Mouse (Mus musculus) R1 (cell line): ENCODE measurements around the gene Clstn2.

ENCODE experiments used
- DNase-seq: peaks from one replicate; pipeline ENCODE4 v3.0.0-alpha.2; 2018; ENCODE audit warnings: low read depth, low spot score

Gene Clstn2

DNA sequence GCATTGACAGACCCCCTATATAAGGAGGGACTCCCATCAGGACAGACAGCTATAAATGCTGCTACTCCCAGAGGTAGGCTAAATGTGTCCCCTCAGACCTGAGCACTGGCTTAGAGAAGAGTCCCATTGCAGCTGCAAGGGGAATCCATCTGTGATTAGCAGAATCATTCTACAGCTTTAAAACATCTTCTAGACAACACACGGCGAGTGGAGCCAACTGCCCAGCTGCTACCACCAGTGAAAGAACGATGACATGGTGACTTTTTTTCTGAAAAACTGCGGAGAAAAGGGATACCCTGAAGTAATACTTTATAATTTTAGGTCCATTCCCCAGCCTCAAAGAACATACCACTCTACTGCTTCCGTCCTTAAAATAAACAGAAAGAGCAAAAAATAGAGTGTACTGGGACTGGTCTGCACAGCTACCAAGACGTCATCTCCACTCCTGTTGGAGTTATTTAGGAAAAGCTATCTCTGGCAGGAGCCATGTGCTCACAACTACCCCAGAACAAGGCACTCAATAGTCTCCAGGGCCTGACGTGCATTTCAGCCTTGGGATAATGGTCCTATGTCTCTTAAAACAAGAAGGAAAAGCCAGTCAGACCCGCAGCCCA lies 79.1 kb downstream of the Clstn2 start:
- no peak for DNase-seq

DNA sequence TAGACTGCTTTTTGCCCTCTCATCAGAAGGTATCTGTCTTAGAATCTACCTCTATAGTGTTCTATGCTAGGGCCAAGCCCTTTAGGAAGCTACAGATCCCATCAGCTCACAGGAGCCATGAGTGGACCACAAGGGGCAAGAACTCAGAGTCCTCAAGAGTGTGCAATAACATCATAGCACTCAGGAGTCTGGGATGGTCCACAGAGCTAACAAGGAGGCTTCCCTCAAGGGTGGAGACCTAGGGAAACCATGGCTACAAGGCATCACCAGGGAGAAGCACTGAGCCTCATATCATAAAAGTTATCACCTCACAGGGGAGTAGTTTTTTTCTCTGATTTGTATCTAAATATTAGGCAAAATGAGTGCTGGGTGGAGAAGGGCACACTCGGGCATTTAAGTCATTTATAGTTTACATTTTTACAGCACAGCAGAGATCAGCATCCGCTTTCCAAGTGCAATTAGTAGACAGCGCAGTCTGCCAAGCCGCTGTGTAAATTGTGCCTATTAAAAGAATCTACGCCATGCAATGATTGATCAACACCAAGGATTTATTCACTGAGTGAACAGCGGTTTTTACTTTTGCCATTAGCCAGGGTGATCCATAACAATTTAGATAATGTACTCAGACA lies 82.5 kb downstream of the Clstn2 start:
- no peak for DNase-seq

DNA sequence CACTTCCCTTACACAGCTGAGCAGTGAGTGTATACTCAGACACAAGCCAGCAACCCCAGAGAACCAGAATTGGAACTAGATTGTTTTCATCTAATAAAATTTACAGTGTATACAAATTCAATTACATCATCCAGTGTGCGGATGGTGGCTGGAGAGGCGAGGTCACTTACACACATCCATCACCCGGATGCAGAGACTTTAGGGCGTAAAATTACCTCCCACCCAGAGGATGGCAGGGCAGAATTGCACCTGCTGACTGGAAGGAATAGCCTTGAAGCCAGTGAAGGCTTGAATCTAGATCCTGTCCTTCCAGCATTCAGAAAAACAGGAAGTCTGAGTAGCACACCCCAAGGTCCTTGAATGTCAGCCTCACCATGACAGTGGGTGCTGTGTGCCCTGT lies 113.7 kb downstream of the Clstn2 start:
- no peak for DNase-seq

DNA sequence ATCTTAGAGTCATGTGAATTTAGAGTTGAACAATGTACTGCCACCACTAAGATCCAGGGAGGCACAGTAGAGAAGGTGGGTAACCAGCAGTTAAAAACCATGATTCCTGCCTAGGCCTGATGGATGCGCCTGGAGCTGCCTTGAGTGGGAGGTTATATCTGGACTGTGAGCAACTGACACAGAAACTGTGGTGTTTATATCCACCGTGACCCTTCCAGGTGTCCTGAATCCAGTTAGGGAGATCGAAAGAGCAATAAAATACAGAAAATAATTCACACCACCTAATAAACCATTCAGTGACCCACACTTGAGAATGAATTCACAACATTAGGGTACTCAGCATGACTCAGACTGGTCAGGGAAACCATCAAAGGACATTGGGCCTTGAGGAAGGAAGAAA lies 141.6 kb downstream of the Clstn2 start:
- DNase-seq, result no peak

DNA sequence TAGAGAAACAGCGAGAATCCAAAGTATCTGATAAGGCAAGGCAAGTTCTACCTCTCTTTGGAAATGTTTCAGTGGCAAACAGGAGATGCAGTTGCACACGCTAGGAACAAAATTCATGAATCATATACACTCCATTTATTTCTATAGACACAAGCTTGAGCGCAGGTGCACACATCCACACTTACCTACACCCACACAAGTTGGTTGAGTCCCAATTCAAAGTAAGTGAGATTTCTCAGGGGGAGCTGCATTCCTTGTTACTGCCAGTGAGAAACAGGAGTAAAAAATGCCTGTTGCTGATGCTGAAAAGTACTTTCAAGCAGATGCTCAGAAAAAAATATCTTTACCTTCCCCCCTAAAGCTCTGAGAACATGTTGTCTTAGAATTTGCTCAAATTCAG lies 149.6 kb downstream of the Clstn2 start:
- no peak for DNase-seq

DNA sequence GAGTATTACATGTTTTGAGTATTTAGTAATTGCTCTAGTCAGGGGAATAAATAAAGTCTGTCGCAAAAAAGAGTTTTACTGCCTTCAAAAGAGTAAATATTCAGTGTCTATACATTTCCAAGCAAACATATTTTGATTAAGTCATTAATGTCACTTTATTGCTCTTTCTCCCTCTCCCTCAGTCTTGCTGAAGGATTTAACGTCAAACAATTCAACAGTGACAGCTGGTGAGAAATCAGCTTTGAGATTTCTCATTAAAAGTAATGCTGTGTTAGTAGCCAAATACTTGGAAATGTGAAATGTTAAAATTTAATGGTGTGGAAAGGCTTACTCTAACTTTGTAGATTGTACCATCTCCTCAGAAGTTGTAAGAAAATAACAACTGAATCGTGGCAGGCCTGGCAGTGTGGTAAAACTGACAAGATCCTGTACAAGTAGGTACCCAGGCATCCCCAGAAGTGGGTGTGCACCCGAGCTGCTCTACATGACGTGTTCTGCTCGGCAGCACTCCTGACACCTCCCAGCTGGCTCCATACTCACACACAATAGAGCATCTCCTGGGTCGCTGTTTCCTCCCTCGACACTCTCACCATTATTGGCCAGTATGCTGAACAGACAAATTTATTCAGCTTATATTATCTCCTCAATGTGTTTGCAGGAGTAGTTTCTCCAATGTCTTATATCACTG lies 165.8 kb downstream of the Clstn2 start:
- DNase-seq, result peak; percentile 4

DNA sequence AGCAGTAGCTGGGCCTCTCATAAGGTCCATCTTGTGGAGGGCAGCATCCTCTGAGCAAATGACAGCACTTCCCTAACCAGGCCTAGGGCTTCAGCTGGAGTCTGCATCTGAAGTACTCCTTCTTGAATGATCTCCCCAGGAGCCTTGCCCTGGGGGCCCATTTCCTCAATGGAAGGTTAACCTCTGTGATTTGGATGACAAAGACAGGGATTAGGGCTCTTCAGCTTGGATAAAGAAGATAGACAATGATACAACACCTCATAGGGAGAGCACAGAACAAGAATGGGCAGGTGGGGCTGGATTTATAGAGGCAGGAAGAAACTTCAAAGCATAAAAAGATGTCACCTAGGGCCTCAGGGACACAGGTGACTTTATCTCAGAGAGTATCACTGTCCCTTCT lies 180.1 kb downstream of the Clstn2 start:
- peak; percentile 86 for DNase-seq

DNA sequence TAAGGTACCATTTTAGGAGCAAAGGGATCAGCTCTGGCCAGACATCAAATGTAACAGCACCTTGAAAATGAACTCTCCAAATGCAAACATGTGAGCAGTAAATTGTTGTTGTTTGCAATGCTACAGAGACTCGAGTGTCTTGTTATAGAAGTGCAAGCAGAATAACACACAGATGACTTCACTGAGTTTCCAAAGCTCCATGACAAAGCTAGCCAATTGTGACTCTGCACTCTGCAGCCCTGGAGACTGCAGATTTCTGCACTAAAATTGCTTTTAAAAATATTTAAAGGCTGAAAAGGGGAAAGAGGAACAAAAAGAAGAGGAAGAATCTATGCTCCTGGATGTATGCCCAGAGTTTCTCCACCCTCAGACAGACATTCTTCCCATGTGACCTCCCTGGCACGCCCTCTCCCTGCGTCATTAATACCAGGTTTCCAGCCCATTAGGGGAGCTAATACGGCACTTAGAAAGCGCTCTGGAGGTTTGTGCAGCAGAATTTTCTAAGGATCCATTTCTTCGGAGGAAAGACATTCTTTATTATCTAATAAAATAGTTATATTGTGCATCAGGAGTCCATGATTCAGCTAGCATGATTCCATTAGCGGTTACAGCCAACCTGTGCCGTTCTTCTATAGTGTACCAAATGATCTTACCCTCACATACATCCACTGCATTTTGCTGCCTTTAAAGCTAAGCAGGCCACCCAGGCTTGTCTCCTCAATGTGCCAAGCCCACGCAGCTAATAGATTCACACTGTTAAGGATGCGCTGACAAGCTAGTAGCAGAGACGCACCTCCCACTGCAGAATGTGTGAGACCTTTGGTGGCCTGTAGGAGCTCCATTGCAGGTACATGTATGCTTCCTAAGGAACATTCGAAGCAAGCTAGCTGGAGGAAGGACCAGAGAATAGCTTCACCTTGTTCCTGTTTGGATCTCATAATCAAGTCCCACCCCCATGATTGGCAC lies 184.8 kb downstream of the Clstn2 start:
- no peak for DNase-seq

DNA sequence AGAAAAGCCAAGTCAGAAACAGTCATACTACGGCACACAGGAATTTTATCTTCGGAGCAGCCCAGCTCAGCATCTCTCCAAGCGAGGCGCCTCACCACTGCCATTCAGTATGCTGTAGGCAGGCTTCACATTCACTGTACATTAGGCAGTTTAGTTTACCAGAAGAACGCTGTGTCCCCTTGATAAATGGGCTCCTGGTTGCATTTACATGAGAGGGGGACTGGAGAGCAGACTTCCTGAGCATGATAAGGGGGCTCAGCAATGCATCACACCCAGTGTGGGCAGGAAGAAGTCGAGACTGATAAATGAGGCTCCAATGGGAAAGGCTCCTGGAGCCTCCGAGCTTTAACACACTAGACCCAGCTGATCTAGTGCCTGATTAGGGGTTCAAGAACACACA lies 190.9 kb downstream of the Clstn2 start:
- no peak for DNase-seq

DNA sequence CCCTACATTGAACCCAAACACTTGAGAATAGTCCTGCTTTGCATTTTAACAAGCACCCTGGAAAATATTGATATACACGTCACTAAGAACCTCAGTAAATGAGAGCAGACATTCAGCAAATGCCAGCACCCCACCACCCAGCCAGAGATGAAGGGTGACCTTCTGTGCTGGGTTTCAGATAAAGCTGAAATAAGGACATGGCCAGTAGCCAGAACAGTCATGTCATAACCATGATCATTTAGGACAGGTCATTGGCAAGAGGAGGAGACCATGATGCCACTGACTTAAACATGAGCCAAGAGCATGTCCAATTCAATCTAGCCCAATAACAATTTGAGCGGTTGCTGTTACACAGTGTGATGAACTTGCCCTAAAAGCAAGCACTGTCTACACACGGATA lies 201.8 kb downstream of the Clstn2 start:
- DNase-seq, result no peak

DNA sequence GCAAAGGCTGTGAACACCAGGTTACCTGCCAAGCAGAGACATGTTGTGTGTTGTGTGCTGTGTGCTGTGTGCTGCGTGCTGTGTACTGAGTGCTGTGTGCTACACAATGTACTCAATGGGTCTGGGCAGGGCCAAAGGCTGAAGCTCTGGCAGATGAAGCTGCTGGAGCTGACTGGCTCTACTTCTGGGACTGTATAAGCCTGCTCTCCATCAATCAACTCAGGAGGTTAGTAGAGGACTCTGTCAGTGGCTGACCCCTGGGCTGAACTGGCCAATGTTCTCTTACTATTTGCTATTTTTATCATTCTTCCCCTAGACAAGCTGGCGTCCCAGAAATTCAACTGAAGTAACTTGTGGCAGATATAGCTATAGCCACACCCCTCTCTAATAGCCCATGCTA lies 203.1 kb downstream of the Clstn2 start:
- DNase-seq, result no peak

DNA sequence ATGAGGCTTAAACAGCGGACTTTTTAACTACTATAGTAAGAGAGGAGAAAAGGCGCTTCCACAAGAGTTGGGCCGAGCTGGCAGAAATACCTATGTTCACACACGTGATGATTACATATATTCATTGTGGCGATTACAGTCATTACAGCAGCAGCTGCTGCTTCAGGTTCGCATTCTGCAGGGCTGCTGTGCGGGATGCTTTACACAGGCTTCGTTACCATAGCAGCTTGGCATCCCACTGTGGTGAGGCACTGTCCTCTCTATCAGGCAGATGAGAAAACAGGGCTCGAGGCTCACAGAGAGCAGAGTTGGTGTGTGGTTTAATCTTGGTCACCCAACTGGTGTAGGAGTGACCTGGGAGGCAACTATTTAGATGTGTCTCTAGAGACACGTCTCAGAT lies 205.3 kb downstream of the Clstn2 start:
- DNase-seq, result peak; percentile 2

DNA sequence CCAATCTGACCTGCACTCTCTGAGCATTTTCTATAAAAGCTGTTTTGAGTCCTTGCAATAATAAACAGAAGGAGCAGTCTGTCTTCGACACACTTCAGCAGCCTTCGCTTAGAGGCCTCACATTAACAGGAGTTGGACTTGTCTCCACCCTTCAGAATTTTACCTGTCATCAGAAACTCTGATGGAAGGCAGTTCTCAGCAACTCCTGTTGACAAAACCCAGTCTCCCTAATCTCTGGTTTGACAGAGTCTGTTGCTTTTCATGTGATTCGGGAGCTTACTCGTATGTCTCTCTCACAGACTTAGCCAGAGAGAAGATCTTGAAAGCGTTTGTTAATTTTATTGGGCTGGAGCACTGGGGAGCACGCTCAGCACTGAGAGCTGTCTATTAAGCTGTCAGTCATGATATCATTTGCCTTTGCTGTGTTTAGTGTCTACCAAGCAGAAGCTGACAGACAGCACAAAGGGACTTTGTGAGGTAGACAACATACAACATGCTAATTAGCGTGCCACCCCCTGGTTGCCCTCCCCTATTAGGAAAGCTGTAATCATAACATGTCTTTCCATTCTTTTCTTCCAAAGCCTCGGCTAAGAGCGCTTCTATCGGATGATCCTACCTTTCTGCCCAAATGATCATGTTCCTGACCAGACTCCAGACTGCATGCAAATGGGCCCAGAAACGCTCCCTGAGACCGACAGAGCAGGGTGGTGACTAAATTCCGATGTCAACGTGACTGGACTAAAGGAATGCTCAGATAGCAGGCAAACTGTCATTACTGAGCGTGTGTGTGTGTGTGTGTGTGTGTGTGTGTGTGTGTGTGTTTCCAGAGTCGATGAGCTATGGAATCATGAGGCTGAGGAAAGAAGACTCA lies 206.7 kb downstream of the Clstn2 start:
- no peak for DNase-seq

DNA sequence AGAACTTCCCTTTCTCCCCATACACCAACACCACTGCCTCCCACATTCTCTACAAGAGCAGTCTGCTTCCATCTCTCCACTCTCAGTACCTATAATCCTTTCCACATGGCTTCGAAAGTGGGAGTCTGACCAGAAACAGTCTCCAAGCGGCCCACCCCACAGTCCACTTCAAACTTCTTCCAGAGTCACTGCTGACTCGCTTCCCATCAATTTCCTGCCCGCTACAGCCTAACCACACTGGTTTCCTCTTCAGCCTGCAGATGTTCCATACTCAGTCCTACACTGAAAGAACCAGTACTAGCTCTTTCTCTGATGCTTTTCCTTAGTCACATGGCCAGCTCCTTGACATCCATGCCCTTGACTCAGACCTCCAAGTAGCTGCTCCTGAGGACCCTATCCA lies 215.9 kb downstream of the Clstn2 start:
- no peak for DNase-seq

DNA sequence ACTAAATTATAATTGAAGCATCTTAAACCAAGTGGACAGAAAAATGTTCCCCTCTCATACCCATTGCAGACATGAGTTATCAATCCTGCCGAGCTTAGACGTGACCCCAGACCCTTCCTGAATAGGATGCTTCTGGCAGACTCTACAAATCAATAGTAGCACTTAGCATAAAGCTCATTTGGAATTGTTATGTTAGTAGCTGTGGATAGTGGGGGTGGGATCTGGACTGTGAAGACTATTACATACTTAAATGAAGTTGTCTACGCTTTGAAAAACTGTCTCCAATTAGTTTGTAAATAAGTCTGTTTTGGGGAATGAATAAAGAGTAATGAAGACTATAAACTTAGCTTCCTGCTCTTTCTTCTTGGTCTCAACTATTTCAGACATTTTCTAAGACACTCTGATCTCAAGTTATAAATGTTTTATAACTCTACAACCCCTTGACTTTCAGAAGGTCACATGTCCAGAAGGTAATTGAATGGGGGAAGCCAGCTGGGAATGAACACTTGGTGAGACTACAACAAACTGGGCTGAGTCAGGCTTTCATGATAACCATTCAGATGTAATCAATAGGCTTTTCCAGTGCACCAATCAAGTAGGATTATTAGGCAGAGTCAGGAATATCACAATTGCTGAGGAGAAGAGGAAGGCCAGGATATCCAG lies 216.7 kb downstream of the Clstn2 start:
- DNase-seq, result peak; percentile 59

DNA sequence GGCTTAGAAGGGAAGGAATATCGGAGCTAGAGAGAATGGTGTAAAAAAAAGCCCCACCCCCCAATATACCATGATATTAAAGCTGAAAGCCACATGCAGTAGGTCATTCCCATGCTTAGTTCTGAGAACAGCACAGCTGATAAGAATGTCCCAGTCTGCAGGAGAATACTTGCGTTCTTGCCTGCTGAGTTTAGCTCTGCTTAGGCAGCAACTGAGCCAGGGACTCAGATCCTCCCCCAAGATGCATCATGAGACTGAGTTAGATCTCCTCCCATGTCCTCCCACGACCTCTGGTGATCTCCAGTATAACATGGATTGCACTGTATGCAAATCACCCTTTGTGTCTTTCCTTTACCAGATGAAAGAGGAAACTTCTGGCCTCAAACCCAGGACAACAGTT lies 219.8 kb downstream of the Clstn2 start:
- peak; percentile 4 for DNase-seq

DNA sequence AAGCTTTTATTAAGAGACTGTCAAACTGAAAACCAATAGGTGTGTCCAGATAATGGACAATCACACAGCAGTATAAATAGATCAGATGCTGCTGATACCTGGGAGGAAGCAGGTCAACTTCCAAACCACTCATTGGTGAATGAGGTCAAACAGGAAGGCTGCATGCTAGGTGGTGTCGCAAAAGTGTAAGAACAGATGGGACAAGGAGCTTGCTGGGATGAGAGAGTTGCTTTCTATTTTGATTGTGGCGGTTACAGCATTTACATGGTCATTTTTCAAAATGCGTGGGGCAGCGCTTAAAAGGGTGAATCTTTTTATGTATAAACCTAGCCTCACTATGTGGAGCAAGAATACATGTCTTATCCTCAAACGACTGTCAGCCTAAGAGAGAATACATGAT lies 225.9 kb downstream of the Clstn2 start:
- no peak for DNase-seq

DNA sequence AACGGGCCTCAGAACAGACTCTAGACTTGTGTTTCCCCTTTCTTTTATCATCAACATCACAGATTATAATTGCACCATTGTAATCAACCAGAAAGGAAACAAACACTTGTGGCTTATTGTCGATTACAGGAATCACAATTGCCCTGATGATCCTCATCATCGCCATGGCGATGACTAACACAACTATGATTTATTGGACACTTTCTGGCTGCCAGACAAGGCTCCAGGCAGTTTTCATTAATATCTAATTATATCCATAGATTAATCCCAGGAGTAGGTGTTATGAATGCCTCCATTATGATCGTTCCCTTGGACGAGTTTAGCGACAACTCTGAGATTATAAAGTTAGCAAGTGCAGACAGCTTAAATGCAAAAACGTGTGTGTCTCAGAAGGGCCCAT lies 239.3 kb downstream of the Clstn2 start:
- DNase-seq, result no peak

DNA sequence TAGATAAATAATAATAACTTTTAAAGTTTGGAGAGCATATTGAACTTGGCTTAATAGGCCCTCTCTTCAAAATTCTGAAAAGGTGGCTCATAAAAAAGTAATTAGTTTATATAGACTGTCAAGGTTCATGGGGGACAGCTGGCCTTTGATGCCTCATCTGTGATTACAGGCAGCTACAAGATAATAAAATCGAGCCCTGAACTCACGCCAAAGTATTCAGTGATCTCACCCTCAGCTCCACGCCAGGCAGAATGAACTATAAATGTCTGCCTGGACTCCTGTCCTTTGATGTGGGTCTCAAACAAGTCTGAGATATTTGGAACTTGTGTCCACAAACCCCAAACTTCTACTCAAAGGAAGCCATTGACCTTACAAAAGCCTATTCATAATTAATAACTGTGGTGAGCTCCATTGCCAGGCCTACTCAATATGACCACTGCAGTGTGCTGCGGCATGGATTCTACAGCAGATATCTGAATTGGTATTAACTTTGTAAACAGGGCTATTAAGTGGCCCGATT lies 244.8 kb downstream of the Clstn2 start:
- DNase-seq, result no peak

DNA sequence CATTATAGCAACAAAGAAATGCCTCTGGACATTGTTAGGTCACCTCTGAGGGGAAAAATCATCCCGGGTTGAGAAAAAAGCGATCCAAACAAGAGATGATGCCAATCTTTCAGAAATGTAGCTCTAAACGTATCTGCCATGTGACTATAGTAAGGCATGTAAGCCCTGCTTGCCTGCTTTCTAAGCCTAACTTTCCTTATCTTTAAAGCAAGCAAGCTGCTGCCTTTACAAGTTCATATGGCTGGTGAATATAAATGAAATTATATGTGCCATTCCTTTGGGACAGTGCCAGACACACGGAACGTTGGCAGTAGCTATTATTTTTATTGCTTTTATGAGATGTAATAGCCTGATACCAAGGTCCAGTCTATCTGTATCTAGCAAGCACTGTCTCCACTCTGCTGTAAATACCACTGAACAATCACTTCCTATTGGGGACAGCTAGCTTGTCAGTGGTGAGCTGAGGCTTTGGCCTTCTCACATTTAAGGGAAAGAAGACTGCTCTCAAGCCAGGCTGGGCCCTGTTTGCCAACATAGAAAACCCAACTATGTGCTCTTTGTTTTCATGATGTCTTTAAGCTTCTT lies 252.9 kb downstream of the Clstn2 start:
- no peak for DNase-seq
